Mouse (Mus musculus): ENCODE measurements around the gene Akap13.
A peak's percentile ranks its signal among the peaks of the same experiment; 100 is the strongest.

The Akap13 gene

GRCm38 (mm10) chr7:75633807-75634526 lies 178.6 kb downstream of the Akap13 start:
- no peak for DNase-seq (ENCODE audit: low read depth, low spot score)

- DNase-seq (ENCODE audit: low read depth, low spot score), result no peak
Observed at GRCm38 (mm10) chr7:75638769-75639168, 183.4 kb downstream of the Akap13 start.

- peak; percentile 59 for DNase-seq (ENCODE audit: low read depth, low spot score)
Observed at GRCm38 (mm10) chr7:75639541-75639940, 184.2 kb downstream of the Akap13 start.

GRCm38 (mm10) chr7:75640074-75640473 lies 184.7 kb downstream of the Akap13 start:
- no peak for DNase-seq (ENCODE audit: low read depth, low spot score)

- DNase-seq (ENCODE audit: low read depth, low spot score), result no peak
Observed at GRCm38 (mm10) chr7:75640671-75641070, 185.3 kb downstream of the Akap13 start.

- DNase-seq (ENCODE audit: low read depth, low spot score), result no peak
Observed at GRCm38 (mm10) chr7:75641415-75642177, 186.3 kb downstream of the Akap13 start.

- peak; percentile 42 for DNase-seq (ENCODE audit: low read depth, low spot score)
Observed at GRCm38 (mm10) chr7:75642178-75642777, 186.9 kb downstream of the Akap13 start.

- no peak for DNase-seq (ENCODE audit: low read depth, low spot score)
Observed at GRCm38 (mm10) chr7:75642846-75643563, 187.7 kb downstream of the Akap13 start.

GRCm38 (mm10) chr7:75643986-75644385 lies 188.7 kb downstream of the Akap13 start:
- peak; percentile 25 for DNase-seq (ENCODE audit: low read depth, low spot score)

- no peak for DNase-seq (ENCODE audit: low read depth, low spot score)
Observed at GRCm38 (mm10) chr7:75644585-75644984, 189.3 kb downstream of the Akap13 start.

- no peak for DNase-seq (ENCODE audit: low read depth, low spot score)
Observed at GRCm38 (mm10) chr7:75645156-75645933, 190.0 kb downstream of the Akap13 start.

GRCm38 (mm10) chr7:75648051-75648450 lies 192.7 kb downstream of the Akap13 start:
- no peak for DNase-seq (ENCODE audit: low read depth, low spot score)

- DNase-seq (ENCODE audit: low read depth, low spot score), result no peak
Observed at GRCm38 (mm10) chr7:75648961-75649360, 193.6 kb downstream of the Akap13 start.

GRCm38 (mm10) chr7:75649966-75650365 lies 194.6 kb downstream of the Akap13 start:
- no peak for DNase-seq (ENCODE audit: low read depth, low spot score)

GRCm38 (mm10) chr7:75653684-75654317 lies 198.5 kb downstream of the Akap13 start:
- no peak for DNase-seq (ENCODE audit: low read depth, low spot score)

- no peak for DNase-seq (ENCODE audit: low read depth, low spot score)
Observed at GRCm38 (mm10) chr7:75655180-75656074, 200.1 kb downstream of the Akap13 start.

- DNase-seq (ENCODE audit: low read depth, low spot score), result no peak
Observed at GRCm38 (mm10) chr7:75656297-75656852, 201.0 kb downstream of the Akap13 start.

- DNase-seq (ENCODE audit: low read depth, low spot score), result no peak
Observed at GRCm38 (mm10) chr7:75656896-75657295, 201.6 kb downstream of the Akap13 start.

- no peak for DNase-seq (ENCODE audit: low read depth, low spot score)
Observed at GRCm38 (mm10) chr7:75664455-75664854, 209.1 kb downstream of the Akap13 start.
